Mouse (Mus musculus) layer of hippocampus, adult 9-11 months (tissue): Measurements from ENCODE around the gene Tmem11.

ENCODE experiments used
- DNase-seq: peaks from one replicate; pipeline ENCODE4 v3.0.0; 2022

Gene Tmem11

DNA sequence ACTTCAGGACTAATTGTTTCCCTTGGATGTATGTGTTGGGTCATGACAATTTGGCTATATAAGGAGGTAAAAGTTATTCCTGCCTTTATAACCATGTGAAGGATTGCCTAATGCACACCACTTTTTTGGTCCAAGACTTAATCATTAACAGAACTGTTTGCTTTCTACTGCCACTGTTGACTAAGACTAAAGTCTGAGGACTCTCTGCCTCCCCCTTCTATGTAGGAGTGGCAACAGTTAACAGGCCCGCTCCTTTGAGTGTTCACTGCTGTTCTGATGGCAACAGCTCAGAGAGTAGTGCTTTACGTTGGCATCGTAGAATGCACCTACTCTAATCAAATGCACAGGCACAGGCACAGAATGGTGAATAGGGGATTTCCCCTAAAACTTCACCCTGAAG lies 53.9 kb downstream of the Tmem11 start:
- no peak for DNase-seq

DNA sequence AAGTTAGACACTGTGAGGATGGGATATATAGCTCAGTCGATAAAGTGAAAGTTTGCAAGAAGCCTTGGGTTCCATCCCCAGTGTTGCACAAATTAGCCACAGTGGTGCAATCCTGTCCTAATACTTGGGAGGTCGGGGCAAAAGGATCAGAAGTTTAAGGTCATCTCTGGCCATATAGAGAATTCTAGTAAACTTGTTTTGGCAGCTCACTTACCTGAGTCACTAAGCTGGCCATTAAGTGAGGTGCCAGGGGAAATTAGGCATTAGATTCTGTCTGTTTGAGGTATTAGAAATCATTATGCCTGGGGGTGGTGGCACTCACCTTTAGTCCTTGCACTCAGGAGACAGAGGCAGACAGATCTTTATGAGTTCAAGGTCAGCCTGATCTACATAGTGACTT lies 55.3 kb downstream of the Tmem11 start:
- no peak for DNase-seq

DNA sequence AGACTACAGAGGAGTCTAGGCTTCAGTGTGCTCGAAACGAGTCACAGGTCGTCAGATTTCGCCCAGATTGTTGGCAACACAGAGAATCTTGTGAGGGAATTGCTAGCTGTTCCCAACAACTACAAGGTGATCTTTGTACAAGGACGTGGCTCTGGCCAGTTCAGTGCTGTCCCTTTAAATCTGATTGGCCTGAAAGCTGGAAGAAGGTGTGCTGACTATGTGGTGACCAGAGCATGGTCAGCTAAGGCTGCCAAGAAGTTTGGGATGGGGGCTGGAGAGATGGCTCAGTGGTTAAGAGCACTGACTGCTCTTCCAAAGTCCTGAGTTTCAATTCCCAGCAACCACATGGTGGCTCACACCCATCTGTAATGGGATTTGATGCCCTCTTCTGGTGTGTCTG lies 62.7 kb downstream of the Tmem11 start:
- DNase-seq, result no peak
